9 mouse cellular contexts compared by ENCODE assay signal in genomic region chr6:112362349-112362958, GRCm38 (mm10). TPM values are rescaled to one million over a fixed set of nuclear protein-coding genes. Genes with fewer than 3 reads are reported as not detected.
DNase-seq lines count a peak whose midpoint lies in the region; ATAC-seq lines count a peak whose summit lies in the region.
"Had no signal": no experiment of that assay in that cellular context is flagged by ENCODE, and none has a peak within 500 bp of the region (broad histone marks: within the 10 kb centered on the region; RNA-seq: fewer than 3 reads in every experiment).

No protein-coding gene starts in this region.

- WGBS in forebrain, embryonic 16.5 days, result 42% methylated on average over 6 of the region's 6 CpGs
- WGBS in midbrain, embryonic 10.5 days, result 49% methylated on average over 6 of the region's 6 CpGs

- H3K4me2 ChIP-seq in forebrain, embryonic 16.5 days (ENCODE audit: low read length), result no peak overlapping the region
- H3K4me2 ChIP-seq: lung, embryonic 15.5 days had no signal

- no peak overlapping the region for H3K9ac ChIP-seq in forebrain, embryonic 16.5 days (replicated peaks; ENCODE audit: low read depth, low read length)
- H3K9ac ChIP-seq: lung, embryonic 15.5 days had no signal

- no peaks in the 10 kb centered on the region for H3K27me3 ChIP-seq in forebrain, embryonic 16.5 days (replicated peaks; ENCODE audit: control insufficient read depth, insufficient read depth, low read length)
- H3K27me3 ChIP-seq in midbrain, embryonic 10.5 days (ENCODE audit: low read depth, poor library complexity, severe bottlenecking), result no peaks in the 10 kb centered on the region
- H3K27me3 ChIP-seq: lung, embryonic 15.5 days had no signal

- H3K4me1 ChIP-seq in forebrain, embryonic 16.5 days (replicated peaks; ENCODE audit: control insufficient read depth, insufficient read depth, low read length), result no peaks in the 10 kb centered on the region
- H3K4me1 ChIP-seq in midbrain, embryonic 10.5 days, result no peaks in the 10 kb centered on the region
- H3K4me1 ChIP-seq: lung, embryonic 15.5 days had no signal

- H3K27ac ChIP-seq in forebrain, embryonic 16.5 days (ENCODE audit: low read length), result no peak overlapping the region
- no peak overlapping the region for H3K27ac ChIP-seq in midbrain, embryonic 10.5 days (replicated peaks)
- H3K27ac ChIP-seq: lung, embryonic 15.5 days had no signal

- peak; percentile 45 for ATAC-seq in cerebellum, adult (ENCODE audit: insufficient number of reproducible peaks, low FRiP score, low TSS enrichment)
- ATAC-seq in forebrain, embryonic 16.5 days, result peak; percentile 77

- H3K4me3 ChIP-seq in forebrain, embryonic 16.5 days (replicated peaks; ENCODE audit: low read length), result no peak overlapping the region
- no peak overlapping the region for H3K4me3 ChIP-seq in midbrain, embryonic 10.5 days
- H3K4me3 ChIP-seq: lung, embryonic 15.5 days had no signal

- DNase-seq in cerebellum, adult 11-12 months, result no peak
- DNase-seq in cerebellum, adult 11 months, result peak; percentile 10
- DNase-seq in induced T-regulatory cell, adult 2 months (ENCODE audit: low read depth), result peak; percentile 4
- DNase-seq in left cerebral cortex, adult 11 months (ENCODE audit: low spot score), result peak; percentile 29
- peak; percentile 57 for DNase-seq in midbrain, embryonic 10.5 days (ENCODE audit: low spot score)
- peak; percentile 55 for DNase-seq in skeletal muscle tissue, adult 2 months (ENCODE audit: low read depth, low spot score)

- no peaks in the 10 kb centered on the region for H3K9me3 ChIP-seq in forebrain, embryonic 16.5 days (ENCODE audit: control insufficient read depth, low read length)
- H3K9me3 ChIP-seq in midbrain, embryonic 10.5 days (replicated peaks), result no peaks in the 10 kb centered on the region
- H3K9me3 ChIP-seq: lung, embryonic 15.5 days had no signal

- no peaks in the 10 kb centered on the region for H3K36me3 ChIP-seq in forebrain, embryonic 16.5 days (ENCODE audit: control insufficient read depth, insufficient read depth)
- H3K36me3 ChIP-seq in midbrain, embryonic 10.5 days, result no peaks in the 10 kb centered on the region
- H3K36me3 ChIP-seq: lung, embryonic 15.5 days had no signal

RNA-seq across cellular contexts. Expression of gene Ssu2, which starts 25.4 kb away (rescaled TPM):
- not detected in 2 replicates for polyA plus RNA-seq in forebrain, embryonic 16.5 days (2015; fragmentation: Nextera tagmentation; extraction: Ambion mirVana)
- polyA plus RNA-seq in midbrain, embryonic 10.5 days (2016; fragmentation: Nextera tagmentation; extraction: Ambion mirVana), result 0.25 and 0.35 TPM in 2 replicates
